Mouse (Mus musculus): ENCODE results near the gene Poldip3.

GRCm38 (mm10) chr15:83088495-83089428, 60.4 kb downstream of the Poldip3 start:
- TF ChIP-seq USF1 (IDR thresholded peaks at IDR 0.05; ENCODE audit: low read depth, low read length) (no peak), CTCF (conservative IDR thresholded peaks at IDR 0.05 in 1 of 2, IDR thresholded peaks at IDR 0.05 in 1 of 2; ENCODE audit: low read depth in 2 of 2, low read length in 2 of 2) (no peak), POLR2A (IDR thresholded peaks at IDR 0.05; ENCODE audit: low read depth, low read length) (no peak), CHD1 (IDR thresholded peaks at IDR 0.05; ENCODE audit: low read depth, low read length) (no peak)

Data from CH12.LX (cell line).